Mouse (Mus musculus) layer of hippocampus, adult 6 months (tissue): Measurements from ENCODE around the gene Tas2r105. TPM values are rescaled to one million over a fixed set of nuclear protein-coding genes. Genes with fewer than 3 reads are reported as not detected.

Source experiments
- long read RNA-seq, 2 experiments: library from polyadenylated mRNA; unstranded; transcript quantifications; one replicate each; pipeline ENCODE4 v2.0.0; 2019 to 2020
- polyA plus RNA-seq: library from polyadenylated mRNA; unstranded; fragments of <200 nt; fragmentation: Nextera tagmentation; gene quantifications from 2 replicates; pipeline ENCODE4 v1.2.3, GENCODE M21; 2021

Tas2r105 gene
- not detected in 2 replicates for polyA plus RNA-seq
- long read RNA-seq, experiment 1 = 0 reads
- long read RNA-seq, experiment 2 = 0 reads

DNA sequence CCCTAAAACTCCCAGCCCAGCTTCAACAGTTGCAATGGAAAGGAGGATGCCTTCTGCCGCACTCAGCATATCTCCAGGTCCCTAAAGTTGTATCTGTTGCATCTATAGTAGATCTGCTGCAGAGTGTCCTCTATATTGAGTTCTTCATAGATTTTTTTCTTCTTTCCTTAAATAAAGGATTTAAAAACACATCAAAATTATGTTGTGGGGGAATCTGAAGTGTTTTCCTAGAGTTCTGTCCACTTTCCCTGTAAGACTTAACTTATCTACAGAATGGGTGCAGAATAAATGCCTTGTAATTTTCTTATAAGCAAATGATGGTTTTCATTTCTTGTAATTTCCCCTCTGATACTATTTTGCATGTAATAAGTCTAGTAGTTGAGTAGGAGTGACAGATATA lies at the start of gene Tas2r105:
Gene Tas2r105 (minus strand): TSS at position 101 of the 400 bp plus-strand sequence.

DNA sequence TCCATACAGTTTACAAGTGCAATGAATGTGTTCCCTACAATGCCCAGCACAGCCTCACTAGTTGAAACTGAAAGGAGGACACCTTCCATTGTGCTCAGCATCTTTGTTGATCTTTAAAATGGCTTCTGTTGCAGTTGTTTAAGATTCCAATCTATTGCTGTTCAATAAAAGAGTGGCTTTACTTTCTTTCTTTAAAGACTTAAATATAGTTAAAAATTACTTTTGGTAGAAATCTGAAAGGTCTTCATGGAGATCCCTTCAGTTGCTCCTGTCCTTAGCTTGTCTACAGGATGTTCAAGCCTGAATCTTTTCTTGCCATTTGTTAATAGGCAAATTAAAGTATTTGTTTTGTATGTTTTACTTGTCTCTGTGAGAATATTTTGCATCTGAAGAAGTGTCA lies 2.7 kb upstream of the Tas2r105 start, which contains the start of gene Tas2r114:
Gene Tas2r114 (minus strand): TSS at position 101 of the 400 bp plus-strand sequence.

DNA sequence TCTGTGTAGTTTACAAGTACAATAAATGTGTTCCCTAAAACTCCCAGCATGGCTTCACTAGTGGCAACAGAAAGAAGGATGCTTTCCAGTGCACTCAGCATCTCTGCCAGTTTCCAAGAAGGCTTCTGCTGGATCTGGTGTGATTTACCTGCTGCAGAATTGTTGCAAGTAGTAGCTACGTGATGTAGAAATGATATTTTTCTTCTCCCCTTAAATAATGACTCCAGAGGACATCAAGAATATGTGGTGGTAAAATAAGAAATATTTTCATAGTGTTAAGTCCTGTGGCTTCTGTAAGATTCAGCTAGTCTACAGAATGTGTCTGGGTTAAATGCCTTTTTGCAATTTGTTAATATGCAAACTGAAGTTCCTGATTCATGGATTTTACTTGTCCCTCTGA lies 1.7 kb downstream of the Tas2r105 start, which contains the start of gene Tas2r104:
Gene Tas2r104 (minus strand): TSS at position 101 of the 400 bp plus-strand sequence.

DNA sequence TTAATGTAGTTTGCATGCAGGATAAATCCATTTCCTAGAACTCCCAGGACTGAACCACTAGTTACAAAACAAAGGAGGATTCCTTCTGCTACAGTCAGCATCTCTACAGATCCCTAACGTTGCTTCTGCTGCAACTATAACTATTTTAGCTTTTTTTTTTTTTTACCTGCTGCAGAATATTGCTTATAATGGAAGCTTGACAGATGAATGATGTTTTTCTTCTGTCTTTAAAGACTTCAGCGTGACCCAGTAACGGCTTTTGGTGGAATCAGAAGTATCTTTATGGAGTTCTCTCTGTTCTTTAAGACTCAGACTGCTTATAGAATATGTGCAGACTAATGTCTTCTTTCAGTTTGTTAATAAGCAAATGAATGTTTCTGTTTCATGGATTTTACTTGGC lies 8.5 kb downstream of the Tas2r105 start, which contains the start of gene Tas2r106:
Gene Tas2r106 (minus strand): TSS at position 101 of the 400 bp plus-strand sequence.

DNA sequence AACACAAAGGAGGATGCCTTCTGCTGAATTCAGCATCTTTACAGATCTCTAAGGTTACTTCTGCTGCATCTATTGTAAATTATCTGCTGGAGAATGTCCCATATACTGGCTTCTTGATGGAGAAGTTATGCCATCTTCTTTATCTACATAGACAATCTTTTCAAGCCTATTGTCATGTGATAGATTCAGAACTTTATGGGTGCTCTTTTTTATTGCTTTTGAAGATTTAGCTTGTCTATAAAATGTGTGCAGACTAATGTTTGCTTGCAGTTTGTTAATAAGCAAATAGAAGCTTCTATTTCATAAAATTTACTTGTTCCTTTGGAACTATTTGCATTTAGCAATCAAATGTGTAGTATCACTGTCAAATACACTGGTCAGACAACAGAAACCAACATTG lies 27.2 kb downstream of the Tas2r105 start, which contains the start of gene Tas2r107:
Gene Tas2r107 (minus strand): TSS at position 101 of the 400 bp plus-strand sequence.

Other genes starting within 250 kb of the Tas2r105 start
- not detected in 2 replicates for gene 5430401F13Rik, start 201.1 kb downstream of the Tas2r105 start, polyA plus RNA-seq
- gene Gm6619, start 201.1 kb downstream of the Tas2r105 start, polyA plus RNA-seq = not detected in 2 replicates
- gene Tas2r130, start 56.6 kb downstream of the Tas2r105 start, polyA plus RNA-seq = not detected in 2 replicates
- gene Tas2r107, start 27.3 kb downstream of the Tas2r105 start, polyA plus RNA-seq = not detected in 2 replicates
- gene Tas2r106, start 8.6 kb downstream of the Tas2r105 start, polyA plus RNA-seq = not detected in 2 replicates
- not detected in 2 replicates for gene Tas2r104, start 1.8 kb downstream of the Tas2r105 start, polyA plus RNA-seq
- not detected in 2 replicates for gene Tas2r114, start 2.6 kb upstream of the Tas2r105 start, polyA plus RNA-seq